Mouse (Mus musculus) c-Kit-positive CD71-positive TER-119-negative erythroid progenitor cells, embryonic 14.5 days (primary cell): ENCODE data around the gene Gatb.

Experiments used
- DNase-seq: peaks from one replicate; pipeline ENCODE4 v3.0.0-alpha.2; 2013; ENCODE audit warnings: low read depth

Gatb gene

DNA sequence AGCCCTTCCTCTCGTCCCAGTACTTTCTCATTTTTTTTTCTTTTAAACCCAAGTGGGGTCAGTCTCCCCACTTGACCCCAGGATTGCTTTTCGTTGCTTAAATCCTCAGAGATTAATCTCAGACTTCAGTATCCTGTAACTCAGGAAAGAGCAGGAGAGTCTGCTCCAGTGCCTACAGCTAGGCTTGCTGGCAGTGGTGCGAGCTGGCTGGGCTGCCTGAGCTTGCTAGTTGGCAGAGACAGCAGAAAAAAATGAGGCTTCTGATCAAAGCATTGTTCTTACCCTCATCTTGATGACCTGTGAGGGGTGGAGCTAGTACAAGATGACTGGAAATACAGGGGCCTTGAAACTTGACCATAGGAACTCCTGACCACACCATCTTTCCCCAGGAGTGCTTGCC, 20.5 kb downstream of the Gatb start:
- no peak for DNase-seq

DNA sequence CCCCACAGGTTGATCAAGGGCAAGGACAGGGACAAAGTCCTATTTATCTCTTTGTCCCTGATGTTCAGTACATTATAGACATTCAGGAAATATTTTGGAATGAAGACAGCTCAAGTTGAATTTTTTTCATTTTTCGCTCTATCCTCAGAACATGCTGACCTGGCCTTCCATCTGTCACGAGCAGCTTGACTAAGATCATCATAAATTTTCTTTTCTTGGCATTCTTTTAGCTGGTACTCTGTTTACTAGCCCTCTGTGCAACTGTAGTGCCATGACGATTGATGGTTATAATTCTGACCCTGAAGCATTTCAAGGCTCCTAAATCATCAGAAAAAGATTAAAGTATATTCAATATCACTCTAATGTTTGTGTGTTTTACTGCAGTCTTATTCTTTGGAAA, 25.6 kb downstream of the Gatb start:
- no peak for DNase-seq

DNA sequence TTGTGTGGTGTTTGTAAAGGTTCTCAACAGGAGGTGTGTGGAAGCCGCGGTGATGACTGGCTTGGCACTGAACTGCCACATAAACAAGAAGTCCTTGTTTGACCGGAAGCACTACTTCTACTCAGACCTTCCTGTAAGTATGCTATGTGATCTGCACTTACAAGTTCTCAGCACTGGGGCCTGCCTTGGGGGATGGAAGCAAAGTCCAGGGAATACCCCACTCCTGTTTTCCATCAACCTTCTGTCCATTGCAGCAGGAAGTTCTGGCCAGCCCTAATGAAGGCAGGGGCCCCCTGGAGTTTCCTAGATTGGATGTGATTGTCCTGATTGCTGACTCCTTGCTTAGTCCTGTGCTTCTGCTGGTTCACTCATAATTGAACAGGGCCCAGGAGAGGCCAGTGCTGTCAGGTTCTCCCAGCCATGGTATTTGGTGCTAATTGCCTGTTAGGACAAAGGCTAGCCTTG, 28.0 kb downstream of the Gatb start:
- no peak for DNase-seq

- DNase-seq = no peak
Measured at GRCm38 (mm10) chr3:85603811-85604210, 29.9 kb downstream of the Gatb start.

DNA sequence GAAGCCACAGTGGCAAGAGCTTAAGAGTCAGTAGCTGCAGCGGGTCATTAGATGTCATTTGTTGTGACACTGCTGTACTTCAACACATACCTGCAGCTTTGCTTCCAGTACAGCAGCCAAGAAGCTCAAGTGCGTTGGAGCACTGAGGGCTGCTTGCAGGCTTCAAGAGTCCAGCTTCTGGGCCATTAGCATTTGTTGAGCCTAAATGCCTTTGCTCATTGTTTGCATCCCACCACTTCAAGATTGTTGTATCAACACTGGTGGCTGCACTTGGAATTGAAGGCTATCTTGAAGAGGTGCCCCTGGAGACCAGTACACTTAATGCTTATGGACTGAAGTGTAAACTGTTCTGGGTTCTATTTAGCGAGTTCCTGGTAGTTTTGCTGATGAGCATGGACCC, 33.0 kb downstream of the Gatb start:
- no peak for DNase-seq

- no peak for DNase-seq
Measured at GRCm38 (mm10) chr3:85607753-85608152, 33.8 kb downstream of the Gatb start.

GRCm38 (mm10) chr3:85616389-85616788, 42.5 kb downstream of the Gatb start:
- no peak for DNase-seq

DNA sequence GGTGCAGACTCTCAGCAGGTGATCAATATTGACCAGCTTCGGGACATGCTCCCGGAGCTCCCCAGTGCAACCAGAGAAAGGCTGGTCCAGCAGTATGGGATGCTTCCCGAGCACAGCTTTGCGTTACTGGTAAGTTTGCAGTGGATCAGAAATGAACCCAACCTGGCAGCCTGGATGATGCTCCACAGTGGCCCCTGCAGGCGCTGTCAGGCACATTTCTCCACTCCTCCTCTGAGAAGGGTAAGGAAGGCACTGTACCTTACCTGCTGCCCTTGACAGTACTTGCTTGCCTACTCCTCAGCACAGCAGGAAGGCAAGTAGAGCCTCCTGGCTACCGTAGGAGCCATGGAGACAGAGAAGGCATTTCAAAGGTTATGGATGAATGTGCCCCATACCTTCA, 45.0 kb downstream of the Gatb start:
- no peak for DNase-seq

DNA sequence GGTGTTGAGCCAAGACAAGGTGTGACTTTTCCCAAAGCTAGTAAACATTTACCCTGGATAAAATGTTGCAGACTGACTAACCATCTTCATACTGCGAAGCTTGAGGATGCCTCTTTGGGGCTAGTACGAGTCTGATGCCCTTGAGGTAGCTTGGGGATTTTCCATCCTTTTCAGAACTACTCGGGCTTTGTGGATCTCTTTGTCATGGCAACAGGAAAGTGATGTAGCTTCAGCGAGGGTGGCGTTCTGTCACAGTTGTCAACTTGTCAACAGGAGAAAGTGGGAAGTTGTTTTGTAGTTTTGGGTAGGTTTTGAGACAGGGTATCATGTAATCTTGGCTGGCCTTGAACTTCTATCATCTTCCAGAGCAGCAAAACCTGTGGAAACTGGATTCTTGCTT, 45.4 kb downstream of the Gatb start:
- no peak for DNase-seq

GRCm38 (mm10) chr3:85619751-85620150, 45.8 kb downstream of the Gatb start:
- no peak for DNase-seq

GRCm38 (mm10) chr3:85629895-85630510, 56.1 kb downstream of the Gatb start:
- DNase-seq = no peak

DNA sequence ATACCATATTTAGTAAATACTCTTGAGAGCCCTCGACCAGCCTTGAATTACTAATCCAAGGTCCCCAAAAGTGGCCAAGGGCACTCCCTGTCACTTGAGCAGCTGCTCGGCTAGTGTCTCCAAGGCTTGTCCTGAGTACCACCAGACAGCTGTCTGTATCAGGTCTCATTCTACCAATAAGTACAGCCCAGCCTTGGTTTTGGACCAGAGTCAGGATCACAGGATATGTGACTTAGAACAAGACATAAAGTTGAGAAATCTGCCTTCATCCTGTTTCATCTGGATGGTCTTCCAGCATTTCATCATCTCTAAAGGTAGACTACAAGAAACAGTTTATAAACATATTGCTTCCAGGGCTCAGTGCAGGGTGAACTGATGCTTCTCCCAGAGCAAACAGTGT, 59.8 kb downstream of the Gatb start:
- no peak for DNase-seq

- no peak for DNase-seq
Measured at GRCm38 (mm10) chr3:85634389-85635125, 60.6 kb downstream of the Gatb start.

DNA sequence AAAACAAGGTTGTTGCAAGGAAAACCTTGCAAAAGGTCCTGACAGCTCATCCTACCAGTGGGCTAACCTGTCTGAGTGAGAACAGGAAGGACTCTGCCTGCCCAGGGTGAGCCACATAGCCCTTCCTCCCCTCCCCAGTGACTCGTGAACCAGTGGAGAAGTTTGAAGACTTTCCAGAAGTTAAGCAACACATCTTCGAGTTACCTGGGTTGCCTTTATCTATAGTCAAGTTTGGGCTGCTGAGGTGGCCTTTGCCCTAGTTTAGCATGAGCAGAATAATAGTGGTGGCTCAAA, 61.2 kb downstream of the Gatb start:
- no peak for DNase-seq

DNA sequence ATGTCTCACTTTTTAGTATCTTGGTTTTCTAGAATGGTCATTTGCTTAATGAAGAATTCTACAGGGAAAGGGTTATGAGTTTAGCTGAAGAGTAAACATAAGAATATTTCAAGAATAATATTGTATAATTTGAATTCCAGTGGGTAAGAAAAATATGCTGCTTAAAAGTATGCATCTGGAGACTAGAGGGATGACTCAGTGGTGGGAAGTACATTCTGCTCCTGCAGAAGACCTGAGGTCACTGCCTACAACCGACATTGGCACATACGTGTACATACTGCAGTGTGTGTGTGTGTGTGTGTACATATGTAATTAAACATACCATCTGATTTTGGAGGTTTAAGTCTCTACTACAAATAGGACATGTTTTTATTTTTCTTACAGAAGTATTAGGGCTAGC, 61.7 kb downstream of the Gatb start:
- DNase-seq = no peak

GRCm38 (mm10) chr3:85636716-85637447, 63.0 kb downstream of the Gatb start:
- no peak for DNase-seq

DNA sequence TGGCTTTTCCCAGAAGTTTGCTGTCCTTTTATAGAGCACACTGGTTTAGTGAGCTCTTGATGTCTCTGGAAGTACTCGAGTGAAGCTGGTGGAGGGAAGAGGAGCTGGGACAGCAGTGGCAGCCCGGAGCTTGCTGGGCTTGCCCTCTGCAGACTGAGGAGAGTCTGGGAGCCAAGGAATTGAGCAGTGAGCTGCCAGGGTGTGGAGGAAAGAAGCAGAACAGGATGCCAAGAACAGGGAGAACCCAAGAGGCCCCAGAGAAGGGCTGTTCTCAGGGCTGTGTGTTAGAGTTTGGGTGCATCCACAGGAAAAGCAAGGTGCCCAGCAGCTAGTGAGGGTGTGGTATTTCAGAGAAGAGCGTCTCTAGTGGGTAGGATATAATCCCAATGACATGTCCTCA, 67.8 kb downstream of the Gatb start:
- no peak for DNase-seq

DNA sequence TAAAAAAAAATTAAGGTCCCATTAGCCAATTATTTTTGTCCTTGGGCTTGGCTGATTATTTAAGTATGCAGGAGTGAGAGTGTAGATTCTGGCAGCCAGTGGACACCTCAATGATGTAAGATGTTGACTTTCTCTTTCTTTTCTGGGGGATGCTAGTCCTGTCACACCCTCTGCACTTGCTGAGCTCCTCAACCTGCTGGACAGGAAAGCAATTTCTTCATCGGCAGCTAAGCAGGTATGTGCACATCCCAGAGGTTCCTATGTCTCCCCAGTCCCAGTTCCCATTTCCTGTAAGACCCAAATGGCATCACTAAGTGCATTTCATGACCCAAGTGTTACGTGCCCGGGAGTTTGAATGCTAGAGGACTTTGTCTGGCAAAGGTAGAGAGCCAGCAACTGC, 70.9 kb downstream of the Gatb start:
- DNase-seq = no peak

- no peak for DNase-seq
Measured at GRCm38 (mm10) chr3:85645517-85646004, 71.6 kb downstream of the Gatb start.

GRCm38 (mm10) chr3:85649176-85649575, 75.3 kb downstream of the Gatb start:
- DNase-seq = no peak

DNA sequence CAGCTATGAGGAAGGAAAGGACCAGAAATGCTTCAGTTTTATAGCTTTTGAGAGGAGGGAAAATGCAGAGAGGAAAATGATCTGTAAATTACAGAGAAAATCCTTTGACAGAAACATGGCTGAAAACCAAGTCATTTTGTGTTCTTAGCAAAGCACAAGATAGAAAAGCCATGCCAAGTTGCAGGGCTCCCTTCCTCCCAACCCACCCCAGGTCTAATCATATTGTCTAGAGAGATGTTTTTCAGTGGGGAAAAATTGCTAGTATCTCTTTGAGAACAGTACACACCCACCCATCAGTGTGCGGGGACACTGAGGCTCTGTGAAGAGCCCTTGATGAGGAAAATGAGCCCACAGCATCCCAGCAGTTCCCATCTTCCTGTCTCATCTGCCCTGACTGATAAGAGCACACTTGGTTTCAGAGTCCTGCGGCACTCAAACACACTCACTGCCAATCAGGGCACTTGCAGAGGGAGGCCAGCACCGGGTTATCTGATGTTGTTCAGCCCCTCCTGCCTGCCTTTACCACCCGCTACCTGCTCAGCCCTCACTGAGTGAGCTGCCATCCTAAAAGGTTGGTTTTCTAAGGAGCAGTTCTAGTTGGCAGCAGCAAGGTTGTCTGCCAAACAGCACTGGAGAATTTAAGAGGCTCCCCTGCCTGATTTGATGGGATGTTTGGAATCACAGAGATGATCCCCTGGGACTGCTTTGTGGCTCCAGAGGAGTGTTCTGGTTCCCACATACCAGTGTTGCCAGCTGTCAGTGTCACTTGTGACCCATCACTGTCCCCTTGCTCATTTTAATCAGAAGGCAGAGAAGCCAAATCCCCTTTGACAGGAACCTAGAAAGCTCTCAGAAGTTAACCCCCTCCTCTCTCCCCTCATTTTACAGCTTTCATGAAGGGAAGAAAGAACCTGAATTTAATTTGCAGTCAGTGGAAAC, 79.1 kb downstream of the Gatb start:
- DNase-seq = peak; percentile 9

GRCm38 (mm10) chr3:85655538-85655937, 81.6 kb downstream of the Gatb start:
- DNase-seq = no peak
